Mouse (Mus musculus) stomach, postnatal 0 days (tissue): ENCODE measurements at regions not wholly inside any gene's neighbourhood (a gene's known extent, or its start where the extent isn't known, plus 50 kb on each side); places are given as distances from the start of the nearest gene placed in this dataset.

Experiments
- ATAC-seq: fragments of 200-750 bp; cut with Nextera tagmentation; 2 replicates; pipeline ENCODE4 v1.8.0; 2017; ENCODE audit not compliant: low FRiP score, low TSS enrichment
- DNase-seq: peaks from one replicate; pipeline ENCODE4 v3.0.0-alpha.2; 2016; ENCODE audit warnings: low spot score
- H3K27ac ChIP-seq: fragments of 300-500 bp; sonication (generic); replicated peaks from 2 replicates; pipeline ENCODE4 v1.5.1; 2014; ENCODE audit warnings: mild to moderate bottlenecking, control low read depth
- H3K27me3 ChIP-seq: fragments of 300-500 bp; sonication (generic); 2 replicates; pipeline ENCODE4 v1.6.1; 2014; ENCODE audit warnings: low read length; ENCODE audit not compliant: control insufficient read depth, insufficient read depth
- H3K36me3 ChIP-seq: fragments of 300-500 bp; sonication (generic); 2 replicates; pipeline ENCODE4 v1.6.1; 2014; ENCODE audit warnings: low read length, mixed read lengths; ENCODE audit not compliant: control insufficient read depth, insufficient read depth
- H3K4me1 ChIP-seq: fragments of 300-500 bp; sonication (generic); replicated peaks from 2 replicates; pipeline ENCODE4 v1.6.1; 2014; ENCODE audit warnings: antibody characterized with exemption; ENCODE audit not compliant: control insufficient read depth, insufficient read depth
- H3K4me2 ChIP-seq: fragments of 300-500 bp; sonication (generic); replicated peaks from 2 replicates; pipeline ENCODE4 v1.6.1; 2014; ENCODE audit warnings: low read depth, mild to moderate bottlenecking, control low read depth, moderate library complexity
- H3K4me3 ChIP-seq: fragments of 300-500 bp; sonication (generic); 2 replicates; pipeline ENCODE4 v1.5.1; 2014; ENCODE audit warnings: low read depth, low read length, control low read depth
- H3K9ac ChIP-seq: fragments of 300-500 bp; sonication (generic); 2 replicates; pipeline ENCODE4 v1.6.1; 2014; ENCODE audit warnings: mild to moderate bottlenecking, low read length, control low read depth, mixed read lengths
- H3K9me3 ChIP-seq: fragments of 300-500 bp; sonication (generic); 2 replicates; pipeline ENCODE4 v1.6.1; 2016; ENCODE audit warnings: low read length; ENCODE audit not compliant: control insufficient read depth
- CTCF ChIP-seq: IDR thresholded peaks from 2 replicates; pipeline ENCODE4 v1.5.1; 2016; ENCODE audit warnings: antibody characterized with exemption, low read depth, mild to moderate bottlenecking, moderate library complexity
- EP300 ChIP-seq: optimal IDR thresholded peaks from 2 replicates; pipeline ENCODE3; 2016; ENCODE audit warnings: antibody characterized with exemption
- WGBS: fragments of 180-500 bp; shearing (Covaris S2); extraction: QIAGEN DNeasy Blood & Tissue Kit; methylation state at CpG from one replicate; pipeline ENCODE4 v1.1.7; 2014; 5-methylcytosine and 5-hydroxymethylcytosine counted together

DNA sequence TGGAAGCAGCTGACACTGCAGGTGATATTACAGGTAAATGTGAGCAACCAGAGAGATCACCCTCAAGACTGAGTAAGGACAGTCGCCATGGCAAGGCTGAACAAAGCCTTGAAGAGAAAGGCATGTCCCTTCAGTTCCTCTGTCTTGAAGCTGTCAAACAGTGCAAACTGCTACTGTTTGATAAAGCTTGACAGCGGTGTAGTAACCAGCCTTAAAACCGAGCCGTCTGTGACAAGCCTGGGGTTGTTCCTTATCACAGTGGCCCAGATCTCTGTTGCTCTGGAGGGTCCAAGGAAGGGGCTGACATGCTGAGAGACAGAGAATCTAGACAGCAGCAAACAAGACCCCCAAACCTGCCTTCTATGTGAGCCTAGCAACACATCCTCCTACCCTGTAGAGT, 188.1 kb upstream of the Jmjd1c start:
- 59% methylated on average over 4 of the region's 4 CpGs for WGBS
- ATAC-seq, result no peak
- TF ChIP-seq CTCF, result no peak
- TF ChIP-seq EP300, result no peak

DNA sequence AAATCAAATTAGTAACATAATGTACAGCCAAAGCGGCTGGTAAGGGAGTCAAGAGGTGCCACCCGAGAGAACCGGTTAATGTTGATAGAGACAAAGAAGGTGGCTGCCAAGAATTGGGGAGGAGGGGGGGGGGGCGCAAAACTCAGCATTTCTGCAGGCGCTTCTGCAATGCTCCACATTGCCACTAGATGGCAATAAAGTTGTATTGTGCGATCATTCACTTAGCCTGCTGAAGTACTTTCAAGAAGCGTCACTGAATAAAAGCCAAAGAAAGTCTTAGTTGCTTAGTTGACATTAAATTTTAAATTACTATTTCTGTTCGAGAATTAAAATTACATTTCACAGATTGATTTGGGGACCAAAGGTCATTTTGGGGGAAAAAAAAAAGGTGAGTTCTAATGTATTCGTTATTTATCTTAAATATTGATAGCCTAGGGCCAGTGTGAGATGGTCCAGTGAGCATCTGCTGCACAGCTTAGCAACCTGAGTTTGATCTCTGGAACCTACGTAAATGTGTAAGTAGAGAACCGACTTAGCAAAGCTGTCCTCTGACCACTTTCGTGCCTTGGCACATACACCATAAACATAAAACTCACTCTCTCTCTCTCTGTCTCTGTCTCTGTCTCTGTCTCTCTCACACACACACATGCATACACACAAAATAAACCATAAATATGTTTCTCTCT, 186.6 kb upstream of the Jmjd1c start:
- H3K36me3 ChIP-seq, result no peaks in the 10 kb centered on the region
- peak; percentile 22; the same call in 1 of the 2 replicates for ATAC-seq
- DNase-seq, result peak; percentile 73
- WGBS, result 14% methylated on average over 12 of the region's 12 CpGs
- no peak overlapping the region for H3K4me3 ChIP-seq
- peak; percentile 98 for TF ChIP-seq CTCF
- TF ChIP-seq EP300, result no peak
- H3K9ac ChIP-seq, result no peak overlapping the region
- H3K9me3 ChIP-seq, result no peaks in the 10 kb centered on the region
- H3K27me3 ChIP-seq, result no peaks in the 10 kb centered on the region
- no peak overlapping the region for H3K4me2 ChIP-seq
- H3K4me1 ChIP-seq, result peaks cover 3% of the 10 kb centered on the region
- H3K27ac ChIP-seq, result no peak overlapping the region

More for the DNA sequence above, 188.1 kb upstream of the Jmjd1c start:
- Histone ChIP-seq H3K4me1 (no peaks in the 10 kb centered on the region; the same call in 1 of the 2 replicates), H3K27ac (no peak overlapping the region), H3K27me3 (no peaks in the 10 kb centered on the region), H3K36me3 (no peaks in the 10 kb centered on the region), H3K4me2 (no peak overlapping the region), H3K9me3 (no peaks in the 10 kb centered on the region), H3K4me3 (no peak overlapping the region), H3K9ac (no peak overlapping the region)
- no peak for DNase-seq

DNA sequence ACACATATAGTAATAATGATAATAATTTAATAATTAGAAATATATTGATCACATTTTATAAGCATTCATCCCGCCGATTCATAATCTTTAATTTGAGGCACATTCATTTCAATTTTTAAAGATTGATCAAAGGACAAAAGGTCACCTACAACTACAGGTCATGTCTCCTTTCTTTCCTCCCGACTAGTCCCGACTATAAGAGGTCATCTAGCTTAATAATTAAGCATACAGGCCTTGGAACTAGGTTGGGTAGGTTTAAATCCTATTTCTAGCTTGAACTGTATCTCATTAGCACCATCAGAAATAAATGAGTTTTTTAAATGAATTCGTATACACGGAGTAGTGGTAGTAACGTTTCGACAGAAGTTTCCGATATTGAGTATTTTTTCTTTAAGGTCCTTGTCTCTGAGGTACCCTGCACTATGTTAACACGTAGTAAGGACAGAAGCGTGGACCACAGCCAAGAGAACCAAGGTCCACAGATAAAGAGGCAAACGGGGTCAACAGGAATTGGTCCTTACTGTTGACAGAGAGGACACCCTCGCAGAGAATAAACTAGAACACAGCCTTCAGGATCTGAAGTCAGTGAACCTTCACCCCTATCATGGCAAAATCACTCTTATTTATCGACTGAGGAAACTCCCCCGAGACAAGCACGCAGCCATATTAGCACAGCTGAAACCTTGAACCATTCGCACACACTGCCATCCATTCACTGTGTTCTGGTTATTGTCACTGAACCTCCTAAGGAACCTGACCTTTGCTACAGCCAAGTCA, 185.8 kb upstream of the Jmjd1c start:
- no peak for DNase-seq
- Histone ChIP-seq H3K4me2 (no peak overlapping the region), H3K4me3 (no peak overlapping the region), H3K4me1 (peaks cover 5% of the 10 kb centered on the region), H3K36me3 (no peaks in the 10 kb centered on the region), H3K27me3 (no peaks in the 10 kb centered on the region), H3K9me3 (no peaks in the 10 kb centered on the region), H3K9ac (no peak overlapping the region), H3K27ac (no peak overlapping the region)
- TF ChIP-seq CTCF (no peak), EP300 (no peak)
- WGBS, result 64% methylated on average over 17 of the region's 17 CpGs
- no peak for ATAC-seq

DNA sequence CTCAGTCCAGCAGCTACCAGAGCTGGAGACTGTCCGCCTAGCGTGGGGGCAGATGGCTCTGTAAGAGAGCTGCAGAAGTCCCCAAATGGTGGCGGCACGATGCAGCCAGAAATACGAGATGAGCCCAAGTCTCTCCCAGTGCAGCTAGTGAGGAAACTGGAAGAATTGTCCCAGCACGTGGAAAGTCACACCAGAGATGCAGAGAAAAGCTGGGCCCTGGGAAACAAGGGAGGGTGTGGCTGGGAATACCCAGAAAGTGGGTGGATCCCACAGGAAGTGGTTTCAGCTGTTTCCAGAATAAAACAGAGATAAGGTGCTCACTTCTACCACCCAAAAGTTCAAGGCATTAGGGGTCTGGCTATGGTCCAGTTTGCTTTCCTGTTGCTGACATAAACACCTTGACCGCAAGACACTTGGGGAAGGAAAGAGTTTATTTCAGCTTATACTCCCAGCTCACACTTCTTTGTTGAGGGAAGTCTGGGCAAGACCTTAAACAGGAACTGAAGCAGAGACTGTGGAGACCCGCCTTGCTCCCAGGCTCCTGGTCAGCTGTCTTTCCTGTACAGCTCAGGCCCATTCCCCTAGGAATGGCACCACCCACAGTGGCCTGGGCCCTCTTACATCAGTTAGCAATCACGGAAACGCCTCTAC, 184.5 kb upstream of the Jmjd1c start:
- 54% methylated on average over 10 of the region's 10 CpGs for WGBS
- ATAC-seq (peak; percentile 45), DNase-seq (no peak)
- Histone ChIP-seq H3K4me1 (peaks cover 5% of the 10 kb centered on the region), H3K9ac (no peak overlapping the region), H3K4me2 (no peak overlapping the region), H3K27me3 (no peaks in the 10 kb centered on the region), H3K4me3 (no peak overlapping the region), H3K27ac (peak overlapping the region; percentile 71), H3K36me3 (no peaks in the 10 kb centered on the region), H3K9me3 (no peaks in the 10 kb centered on the region)
- no peak for TF ChIP-seq EP300
- no peak for TF ChIP-seq CTCF

DNA sequence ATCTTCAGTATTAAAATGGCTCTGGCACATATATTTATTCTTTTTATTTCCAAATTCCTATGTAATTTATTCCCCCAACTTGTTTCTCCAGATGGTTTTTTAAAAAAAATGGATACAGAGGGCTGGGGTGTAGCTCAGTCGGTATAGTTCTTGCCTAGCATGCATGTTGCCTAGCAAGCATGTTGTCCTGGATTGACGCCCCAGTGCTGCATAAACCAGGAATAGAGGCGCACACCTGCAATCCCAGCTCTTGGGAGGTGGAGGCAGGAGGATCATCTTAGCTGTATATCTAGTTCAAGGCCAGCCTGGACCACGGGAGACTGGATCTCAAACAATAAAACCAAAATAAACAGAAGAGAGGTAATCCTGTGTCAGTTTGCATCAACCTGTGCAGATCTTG, 183.5 kb upstream of the Jmjd1c start:
- ATAC-seq, result no peak
- WGBS, result 70% methylated on average over 4 of the region's 4 CpGs
- H3K9me3 ChIP-seq, result no peaks in the 10 kb centered on the region
- TF ChIP-seq CTCF (no peak), EP300 (no peak)
- no peak overlapping the region for H3K9ac ChIP-seq
- H3K27ac ChIP-seq, result no peak overlapping the region
- H3K4me2 ChIP-seq, result no peak overlapping the region
- DNase-seq, result no peak
- no peaks in the 10 kb centered on the region for H3K36me3 ChIP-seq
- no peak overlapping the region for H3K4me3 ChIP-seq
- H3K4me1 ChIP-seq, result peaks cover 5% of the 10 kb centered on the region
- H3K27me3 ChIP-seq, result no peaks in the 10 kb centered on the region
